Mouse (Mus musculus) ES-Bruce4 (cell line): ENCODE results near the gene Lce1a2. TPM values are rescaled to one million over a fixed set of nuclear protein-coding genes. Genes with fewer than 3 reads are reported as not detected.

ENCODE experiments used
- H3K27ac ChIP-seq: 2 replicates; pipeline ENCODE4 v1.5.1; 2012; ENCODE audit warnings: low read length, inconsistent platforms; ENCODE audit not compliant: insufficient read depth
- H3K27me3 ChIP-seq: 2 replicates; pipeline ENCODE4 v1.6.1; 2012; ENCODE audit warnings: mild to moderate bottlenecking, low read length, inconsistent platforms; ENCODE audit not compliant: control insufficient read depth, poor library complexity, insufficient read depth, severe bottlenecking
- H3K36me3 ChIP-seq: 2 replicates; pipeline ENCODE4 v1.6.1; 2012; ENCODE audit warnings: inconsistent platforms, mild to moderate bottlenecking, low read length, moderate library complexity; ENCODE audit not compliant: control insufficient read depth, poor library complexity, insufficient read depth, severe bottlenecking
- H3K4me1 ChIP-seq: one replicate; pipeline ENCODE4 v1.8.1; 2011; ENCODE audit warnings: low read length; ENCODE audit not compliant: control insufficient read depth, insufficient read depth
- H3K4me3 ChIP-seq: 2 replicates; pipeline ENCODE4 v1.5.1; 2011; ENCODE audit warnings: low read depth, mild to moderate bottlenecking, low read length
- H3K9ac ChIP-seq: 2 replicates; pipeline ENCODE4 v1.6.1; 2012; ENCODE audit warnings: low read depth, mild to moderate bottlenecking, inconsistent platforms; ENCODE audit not compliant: poor library complexity, severe bottlenecking
- H3K9me3 ChIP-seq: replicated peaks from 2 replicates; pipeline ENCODE4 v1.6.1; 2012; ENCODE audit warnings: mild to moderate bottlenecking, low read length, inconsistent platforms; ENCODE audit not compliant: control insufficient read depth, poor library complexity, insufficient read depth, severe bottlenecking
- CTCF ChIP-seq: IDR thresholded peaks from one replicate; pipeline ENCODE4 v1.8.1; 2011; ENCODE audit warnings: low read depth, low read length
- EP300 ChIP-seq: IDR thresholded peaks from 2 replicates; pipeline ENCODE4 v1.6.1; 2011; ENCODE audit warnings: low read depth, low read length; ENCODE audit not compliant: insufficient read depth
- POLR2A ChIP-seq: IDR thresholded peaks from one replicate; pipeline ENCODE4 v1.8.1; 2011; ENCODE audit warnings: low read length; ENCODE audit not compliant: insufficient read depth
- polyA plus RNA-seq: library from polyadenylated mRNA; stranded (reverse); fragments of >200 nt; gene quantifications from 2 replicates; pipeline ENCODE4 v1.2.4, GENCODE M21; 2011; ENCODE audit warnings: low read depth; ENCODE audit not compliant: missing spikeins, insufficient read depth, insufficient read length

Lce1a2 gene
- polyA plus RNA-seq, 1 experiment, result not detected

GRCm38 (mm10) chr3:92687110-92687509 is 17.0 kb upstream of the Lce1a2 start, which contains the start of gene Lce1d:
Gene Lce1d, minus strand, starts transcription at chr3:92687210.
- Histone ChIP-seq H3K4me1 (no peaks in the 10 kb centered on the region), H3K27ac (no peak within 1 kb of the TSS), H3K9ac (no peak within 1 kb of the TSS), H3K36me3 (no peaks in the 10 kb centered on the region), H3K4me3 (no peak within 1 kb of the TSS), H3K9me3 (no peaks in the 10 kb centered on the region), H3K27me3 (no peaks in the 10 kb centered on the region)
- TF ChIP-seq CTCF (no peak), POLR2A (no peak), EP300 (no peak)

GRCm38 (mm10) chr3:92678947-92679346 is 8.8 kb upstream of the Lce1a2 start, which contains the start of gene Lce1c:
Gene Lce1c, plus strand, starts transcription at chr3:92679247.
- no peak within 1 kb of the TSS for H3K9ac ChIP-seq
- no peaks in the 10 kb centered on the region for H3K4me1 ChIP-seq
- H3K36me3 ChIP-seq, result no peaks in the 10 kb centered on the region
- no peaks in the 10 kb centered on the region for H3K27me3 ChIP-seq
- H3K9me3 ChIP-seq, result no peaks in the 10 kb centered on the region
- no peak within 1 kb of the TSS for H3K4me3 ChIP-seq
- TF ChIP-seq POLR2A (no peak), CTCF (no peak), EP300 (no peak)
- no peak within 1 kb of the TSS for H3K27ac ChIP-seq

GRCm38 (mm10) chr3:92656826-92657225 is 13.3 kb downstream of the Lce1a2 start, which contains the start of gene Lce1b:
Gene Lce1b, minus strand, starts transcription at chr3:92656926.
- no peaks in the 10 kb centered on the region for H3K9me3 ChIP-seq
- no peak within 1 kb of the TSS for H3K4me3 ChIP-seq
- H3K9ac ChIP-seq, result no peak within 1 kb of the TSS
- H3K27ac ChIP-seq, result no peak within 1 kb of the TSS
- no peaks in the 10 kb centered on the region for H3K4me1 ChIP-seq
- no peaks in the 10 kb centered on the region for H3K27me3 ChIP-seq
- no peak for TF ChIP-seq EP300
- no peak for TF ChIP-seq CTCF
- no peak for TF ChIP-seq POLR2A
- no peaks in the 10 kb centered on the region for H3K36me3 ChIP-seq

GRCm38 (mm10) chr3:92648207-92648606 is 21.9 kb downstream of the Lce1a2 start, which contains the start of gene Lce1a1:
Gene Lce1a1, minus strand, starts transcription at chr3:92648307.
- TF ChIP-seq CTCF (no peak), POLR2A (no peak), EP300 (no peak)
- Histone ChIP-seq H3K4me3 (no peak within 1 kb of the TSS), H3K9me3 (no peaks in the 10 kb centered on the region), H3K27me3 (no peaks in the 10 kb centered on the region), H3K9ac (no peak within 1 kb of the TSS), H3K36me3 (no peaks in the 10 kb centered on the region), H3K4me1 (no peaks in the 10 kb centered on the region), H3K27ac (no peak within 1 kb of the TSS)

- Histone ChIP-seq H3K36me3 (no peaks in the 10 kb centered on the region), H3K4me3 (no peak overlapping the region), H3K9ac (no peak overlapping the region), H3K4me1 (no peaks in the 10 kb centered on the region), H3K27me3 (no peaks in the 10 kb centered on the region), H3K9me3 (no peaks in the 10 kb centered on the region), H3K27ac (no peak overlapping the region)
- no peak for TF ChIP-seq POLR2A
- TF ChIP-seq EP300, result no peak
- TF ChIP-seq CTCF, result no peak
These were observed 30.3 kb downstream of the Lce1a2 start for GRCm38 (mm10) chr3:92639854-92640253.

- H3K9me3 ChIP-seq, result no peaks in the 10 kb centered on the region
These were observed 31.5 kb downstream of the Lce1a2 start for GRCm38 (mm10) chr3:92638653-92638991.

More at GRCm38 (mm10) chr3:92638653-92638991, 31.5 kb downstream of the Lce1a2 start:
- Histone ChIP-seq H3K9ac (no peak overlapping the region), H3K4me1 (no peaks in the 10 kb centered on the region), H3K4me3 (no peak overlapping the region), H3K27me3 (no peaks in the 10 kb centered on the region), H3K27ac (no peak overlapping the region), H3K36me3 (no peaks in the 10 kb centered on the region)
- TF ChIP-seq POLR2A (no peak), EP300 (no peak)
